Mouse (Mus musculus) CH12.LX (cell line): ENCODE results near the gene Gm21983. TPM values are rescaled to one million over a fixed set of nuclear protein-coding genes. Genes with fewer than 3 reads are reported as not detected.

Experiments used
- DNase-seq: peaks from one replicate; pipeline ENCODE4 v3.0.0-alpha.2; 2013; ENCODE audit errors: extremely low read depth
- H3K27ac ChIP-seq: 2 replicates; pipeline ENCODE4 v1.5.1; 2012; ENCODE audit warnings: low read depth, mild to moderate bottlenecking, control low read depth, moderate library complexity; ENCODE audit not compliant: insufficient read depth
- H3K27me3 ChIP-seq: replicated peaks from 2 replicates; pipeline ENCODE3; 2012; ENCODE audit warnings: inconsistent platforms
- H3K36me3 ChIP-seq, 2 experiments: replicated peaks in 1 of 2; 2 replicates each; pipeline versions ENCODE3 to v1.6.1; 2012; ENCODE audit warnings: inconsistent platforms in 1 of 2, low read length in 1 of 2, mild to moderate bottlenecking in 1 of 2, mixed read lengths in 1 of 2, moderate library complexity in 1 of 2; ENCODE audit not compliant: control insufficient read depth in 1 of 2, insufficient read depth in 1 of 2
- H3K4me1 ChIP-seq, 2 experiments: 2 replicates each; pipeline ENCODE4 v1.6.1; 2012; ENCODE audit warnings: inconsistent platforms in 1 of 2, moderate library complexity in 1 of 2; ENCODE audit not compliant: insufficient read depth in 2 of 2, control insufficient read depth in 1 of 2
- H3K4me2 ChIP-seq: 2 replicates; pipeline ENCODE4 v1.6.1; 2012; ENCODE audit warnings: low read depth, mild to moderate bottlenecking, control low read depth; ENCODE audit not compliant: poor library complexity, insufficient read depth, severe bottlenecking
- H3K4me3 ChIP-seq, 3 experiments: fragments of 150-350 bp in 1 of 3; sonication (generic) in 1 of 3; replicated peaks in 1 of 3; 2 replicates each; pipeline versions ENCODE3 to v1.5.1; 2011 to 2012; ENCODE audit warnings: low read depth in 2 of 3, low read length in 2 of 3, mild to moderate bottlenecking in 2 of 3, moderate library complexity in 2 of 3, control low read depth in 1 of 3, improper control_type of control experiment in 1 of 3, inconsistent platforms in 1 of 3, mixed read lengths in 1 of 3; ENCODE audit not compliant: poor library complexity in 1 of 3
- H3K79me2 ChIP-seq: replicated peaks from 2 replicates; pipeline ENCODE4 v1.6.1; 2012; ENCODE audit warnings: mild to moderate bottlenecking, moderate library complexity; ENCODE audit not compliant: control insufficient read depth, poor library complexity, insufficient read depth, severe bottlenecking; ENCODE audit errors: extremely low read depth
- H3K9ac ChIP-seq: 2 replicates; pipeline ENCODE4 v1.6.1; 2012; ENCODE audit warnings: low read depth, mild to moderate bottlenecking, control low read depth, moderate library complexity; ENCODE audit not compliant: insufficient read depth
- H3K9me3 ChIP-seq: replicated peaks from 2 replicates; pipeline ENCODE3; 2012; ENCODE audit warnings: low read length, inconsistent platforms, mixed read lengths
- BHLHE40 ChIP-seq: IDR thresholded peaks from 2 replicates; pipeline ENCODE4 v1.6.1; 2011; ENCODE audit warnings: mild to moderate bottlenecking, low read depth, low read length, improper control_type of control experiment
- CHD2 ChIP-seq: IDR thresholded peaks from 2 replicates; pipeline ENCODE4 v1.6.1; 2011; ENCODE audit warnings: low read length, improper control_type of control experiment
- CTCF ChIP-seq, 2 experiments: IDR thresholded peaks in 1 of 2; conservative IDR thresholded peaks in 1 of 2; 2 replicates each; pipeline ENCODE4 v1.5.1; 2011 to 2012; ENCODE audit warnings: low read depth in 2 of 2, low read length in 2 of 2, improper control_type of control experiment in 1 of 2, inconsistent platforms in 1 of 2, mild to moderate bottlenecking in 1 of 2, moderate library complexity in 1 of 2
- E2F4 ChIP-seq: IDR thresholded peaks from 2 replicates; pipeline ENCODE4 v1.6.1; 2011; ENCODE audit warnings: low read depth, low read length, improper control_type of control experiment; ENCODE audit not compliant: insufficient replicate concordance
- ELF1 ChIP-seq: IDR thresholded peaks from 2 replicates; pipeline ENCODE4 v1.6.1; 2014; ENCODE audit warnings: low read depth, mild to moderate bottlenecking, inconsistent platforms, low read length, improper control_type of control experiment
- ETS1 ChIP-seq: conservative IDR thresholded peaks from 2 replicates; pipeline ENCODE4 v1.6.1; 2012; ENCODE audit warnings: low read depth, mild to moderate bottlenecking, inconsistent platforms, low read length, improper control_type of control experiment, moderate library complexity
- GABPA ChIP-seq: IDR thresholded peaks from 2 replicates; pipeline ENCODE4 v1.6.1; 2012; ENCODE audit warnings: low read depth, low read length, improper control_type of control experiment, inconsistent platforms; ENCODE audit not compliant: insufficient replicate concordance
- IRF4 ChIP-seq: IDR thresholded peaks from 2 replicates; pipeline ENCODE4 v1.6.1; 2014; ENCODE audit warnings: low read depth, mild to moderate bottlenecking, inconsistent platforms, low read length, improper control_type of control experiment
- JUN ChIP-seq: IDR thresholded peaks from 2 replicates; pipeline ENCODE4 v1.6.1; 2011; ENCODE audit warnings: low read depth, mild to moderate bottlenecking, low read length, improper control_type of control experiment, moderate library complexity; ENCODE audit not compliant: insufficient read depth
- JUND ChIP-seq: conservative IDR thresholded peaks from 2 replicates; pipeline ENCODE4 v1.6.1; 2011; ENCODE audit warnings: low read depth, low read length, improper control_type of control experiment
- KAT2A ChIP-seq: IDR thresholded peaks from 2 replicates; pipeline ENCODE4 v1.6.1; 2012; ENCODE audit warnings: low read length, improper control_type of control experiment, inconsistent platforms; ENCODE audit not compliant: insufficient replicate concordance
- MAX ChIP-seq: IDR thresholded peaks from 2 replicates; pipeline ENCODE4 v1.6.1; 2011; ENCODE audit warnings: low read length, improper control_type of control experiment
- MAZ ChIP-seq: IDR thresholded peaks from 2 replicates; pipeline ENCODE4 v1.6.1; 2012; ENCODE audit warnings: low read depth, mild to moderate bottlenecking, inconsistent platforms, low read length, improper control_type of control experiment, moderate library complexity
- MEF2A ChIP-seq: IDR thresholded peaks from 2 replicates; pipeline ENCODE4 v1.6.1; 2014; ENCODE audit warnings: low read depth, mild to moderate bottlenecking, inconsistent platforms, low read length, improper control_type of control experiment, borderline replicate concordance
- MXI1 ChIP-seq: IDR thresholded peaks from 2 replicates; pipeline ENCODE4 v1.6.1; 2011; ENCODE audit warnings: mild to moderate bottlenecking, low read depth, low read length, improper control_type of control experiment
- MYC ChIP-seq: IDR thresholded peaks from 2 replicates; pipeline ENCODE4 v1.6.1; 2011; ENCODE audit warnings: low read depth, mild to moderate bottlenecking, improper control_type of control experiment, low read length
- NELFE ChIP-seq: IDR thresholded peaks from 2 replicates; pipeline ENCODE4 v1.6.1; 2011; ENCODE audit warnings: low read depth, low read length, improper control_type of control experiment
- PAX5 ChIP-seq: IDR thresholded peaks from 2 replicates; pipeline ENCODE4 v1.6.1; 2012; ENCODE audit warnings: low read length, inconsistent platforms, mixed read lengths
- POLR2A ChIP-seq: IDR thresholded peaks from 2 replicates; pipeline ENCODE4 v1.6.1; 2011; ENCODE audit warnings: low read depth, mild to moderate bottlenecking, improper control_type of control experiment, low read length
- SIN3A ChIP-seq: IDR thresholded peaks from 2 replicates; pipeline ENCODE4 v1.6.1; 2012; ENCODE audit warnings: low read length, improper control_type of control experiment, inconsistent platforms
- TBP ChIP-seq: conservative IDR thresholded peaks from 2 replicates; pipeline ENCODE4 v1.6.1; 2011; ENCODE audit warnings: low read depth, low read length, improper control_type of control experiment
- TCF12 ChIP-seq: IDR thresholded peaks from 2 replicates; pipeline ENCODE4 v1.6.1; 2014; ENCODE audit warnings: low read depth, mild to moderate bottlenecking, inconsistent platforms, low read length, improper control_type of control experiment
- UBTF ChIP-seq: IDR thresholded peaks from 2 replicates; pipeline ENCODE4 v1.6.1; 2012; ENCODE audit warnings: low read depth, mild to moderate bottlenecking, inconsistent platforms, low read length, improper control_type of control experiment, moderate library complexity
- USF1 ChIP-seq: IDR thresholded peaks from 2 replicates; pipeline ENCODE4 v1.6.1; 2014; ENCODE audit warnings: low read depth, mild to moderate bottlenecking, inconsistent platforms, low read length, improper control_type of control experiment
- ZMIZ1 ChIP-seq: IDR thresholded peaks from 2 replicates; pipeline ENCODE4 v1.6.1; 2012; ENCODE audit warnings: low read depth, mild to moderate bottlenecking, inconsistent platforms, low read length, improper control_type of control experiment
- dilution Hi-C: fragments of 300-500 bp; cut with MboI; formaldehyde crosslinking; loops from 2 replicates; pipeline ENCODE4 v1.14.3; 2020; ENCODE audit warnings: low sequenced_read_pairs; ENCODE audit not compliant: extremely low pct_unique_long_range_greater_than_20kb, extremely low pct_ligation_motif_present
- in situ Hi-C: fragments of 300-500 bp; cut with MboI; formaldehyde crosslinking; loops from 3 replicates; pipeline ENCODE4 v1.14.3; 2019; ENCODE audit warnings: low sequenced_read_pairs, low pct_ligation_motif_present, low pct_unique_long_range_greater_than_20kb, mixed read lengths
- polyA plus RNA-seq: library from polyadenylated mRNA; unstranded; fragments of >175 nt; gene quantifications from 2 replicates; pipeline ENCODE4 v1.2.1, GENCODE M21; 2012; ENCODE audit warnings: low read depth; ENCODE audit not compliant: insufficient read length
- total RNA-seq, 2 experiments: library from RNA; depleted of rRNA; stranded (reverse); fragments of 300-350 nt in 1 of 2; fragments of >200 nt in 1 of 2; gene quantifications; 2 replicates each; pipeline ENCODE4 v1.2.3; 2012 to 2014

Gene Gm21983
- total and polyA plus RNA-seq, 3 experiments, result 0.13 to 0.81 TPM; not detected in 1

DNA sequence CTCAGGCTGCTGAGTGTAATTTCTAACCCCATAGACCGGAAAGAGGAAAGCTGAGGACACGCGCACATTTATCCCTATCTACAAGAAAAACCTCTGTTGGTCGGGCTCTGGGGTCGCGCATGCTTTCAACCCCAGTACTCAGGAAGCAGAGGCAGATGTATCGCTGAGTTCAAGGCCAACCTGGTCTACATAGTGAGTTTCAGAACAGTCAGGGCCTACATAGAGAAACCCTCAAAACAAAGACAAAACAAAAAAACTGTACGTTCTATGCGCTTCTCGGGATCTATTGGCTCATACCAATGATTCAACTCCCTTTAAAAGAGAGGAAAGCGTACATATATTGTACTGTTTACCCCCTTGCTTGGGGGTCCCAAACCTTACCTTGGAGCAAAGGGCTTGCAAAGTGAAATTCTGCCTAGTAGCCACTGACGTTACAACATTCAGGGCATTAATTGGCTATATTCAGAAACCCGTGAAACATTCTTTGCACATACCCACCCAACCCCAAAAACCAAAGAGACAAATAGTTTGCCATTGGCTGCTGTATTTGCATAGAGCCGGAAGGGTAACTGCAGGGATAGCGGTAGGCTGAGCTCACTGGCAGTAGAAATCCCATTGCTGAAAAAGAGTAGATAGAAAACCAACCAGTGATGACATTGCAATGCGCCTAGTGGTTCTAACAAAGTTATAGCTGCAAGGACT lies 1.5 kb downstream of the Gm21983 start:
- Histone ChIP-seq H3K9me3 (no peaks in the 10 kb centered on the region), H3K79me2 (peaks cover 7% of the 10 kb centered on the region), H3K4me3 (peak overlapping the region; percentile 42 to 71 (median 67)), H3K36me3 (peaks cover 19 to 44% of the 10 kb centered on the region in 2 experiments), H3K4me2 (peak overlapping the region; percentile 68), H3K4me1 (peaks cover 3 to 43% of the 10 kb centered on the region in 2 experiments; a peak in 3 of 4 replicates), H3K27ac (peak overlapping the region; percentile 87), H3K9ac (peak overlapping the region; percentile 81), H3K27me3 (no peaks in the 10 kb centered on the region)
- no peak for TF ChIP-seq MAZ
- peak; percentile 91 for TF ChIP-seq CHD2
- TF ChIP-seq TCF12, result 0 out of 2 replicates have a peak, but pooled peaks have one; percentile 21
- TF ChIP-seq JUN, result no peak
- 0 out of 2 replicates have a peak, but pooled peaks have one; percentile 40 for TF ChIP-seq ELF1
- peak; percentile 80 for TF ChIP-seq TBP
- peak; percentile 43; the same call in 1 of the 2 replicates for TF ChIP-seq ETS1
- TF ChIP-seq SIN3A, result no peak; the same call in none of the 2 replicates
- TF ChIP-seq ZMIZ1, result peak; percentile 73; the same call in 1 of the 2 replicates
- 0 out of 2 replicates have a peak, but pooled peaks have one; percentile 10 for TF ChIP-seq MYC
- peak; percentile 20; the same call in 1 of the 2 replicates for TF ChIP-seq JUND
- no peak for TF ChIP-seq IRF4
- TF ChIP-seq POLR2A, result peak; percentile 39; the same call in 1 of the 2 replicates
- peak; percentile 20; the same call in 1 of the 2 replicates for TF ChIP-seq MEF2A
- TF ChIP-seq BHLHE40, result 0 out of 2 replicates have a peak, but pooled peaks have one; percentile 25
- TF ChIP-seq NELFE, result peak; percentile 51; the same call in 1 of the 2 replicates
- in situ Hi-C loops, result no loop called here
- dilution Hi-C loops, result no loop called here
- peak; percentile 92 for DNase-seq

DNA sequence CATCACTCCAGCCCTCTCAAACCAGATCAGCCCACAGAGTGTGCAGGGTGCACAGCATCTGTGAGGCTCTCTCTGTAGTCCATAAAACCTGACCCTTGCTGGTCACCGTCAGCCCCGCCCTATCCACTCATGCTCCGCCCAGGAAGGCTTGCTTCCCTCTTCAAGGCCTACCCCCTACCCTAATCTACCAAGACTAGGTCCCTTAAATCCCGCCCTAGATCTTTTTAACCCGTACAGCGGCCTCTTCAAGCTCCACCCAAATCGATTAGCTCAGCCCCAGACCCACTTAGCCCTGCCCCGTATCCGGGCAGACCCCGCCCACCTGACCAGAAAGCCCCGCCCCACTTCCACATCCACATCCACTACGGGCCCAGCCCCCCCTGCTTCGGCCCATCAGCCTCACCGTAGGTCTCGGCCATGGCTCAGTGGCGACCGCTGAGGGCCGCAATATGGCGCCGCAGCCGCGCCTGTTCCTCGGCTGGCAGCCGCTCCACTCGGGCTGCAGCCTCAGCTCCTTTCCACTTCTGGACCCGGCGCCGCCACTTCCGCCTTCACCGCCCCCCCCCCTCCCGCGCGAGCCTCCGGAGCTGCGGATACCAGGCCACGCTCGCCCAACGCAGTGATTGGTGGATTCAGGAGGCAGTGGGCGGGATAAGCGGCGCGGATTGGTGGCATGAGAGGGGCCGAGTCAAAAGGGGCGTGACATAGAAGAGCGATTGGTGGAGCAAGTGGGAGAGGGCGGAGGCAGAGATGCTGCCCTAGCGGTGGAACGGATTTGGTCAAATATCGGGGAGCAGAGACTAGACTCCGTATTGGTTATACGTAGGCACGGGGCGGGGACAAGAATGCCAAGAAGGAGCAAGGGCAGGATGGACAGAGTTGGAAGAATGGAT lies 2.3 kb downstream of the Gm21983 start, which contains the start of gene Rab4b:
Gene Rab4b (minus strand): TSS at position 573 of the 893 bp plus-strand sequence.
- Histone ChIP-seq H3K27me3 (no peaks in the 10 kb centered on the region), H3K9ac (peak within 1 kb of the TSS; percentile 94), H3K9me3 (no peaks in the 10 kb centered on the region), H3K4me3 (peak within 1 kb of the TSS; percentile 67 to 71 (median 68)), H3K27ac (peak within 1 kb of the TSS; percentile 90), H3K36me3 (peaks cover 23 to 47% of the 10 kb centered on the region in 2 experiments), H3K4me2 (peak within 1 kb of the TSS; percentile 97), H3K4me1 (peaks cover 3 to 51% of the 10 kb centered on the region in 2 experiments; a peak in 3 of 4 replicates), H3K79me2 (peaks cover 7% of the 10 kb centered on the region)
- TF ChIP-seq PAX5 (no peak), MYC (no peak), IRF4 (peak; percentile 28; the same call in 1 of the 2 replicates), CHD2 (peak; percentile 94), E2F4 (0 out of 2 replicates have a peak, but pooled peaks have one; percentile 50), KAT2A (no peak), SIN3A (no peak), USF1 (no peak), MAZ (peak; percentile 76), ELF1 (peak; percentile 96), UBTF (no peak), GABPA (no peak), MXI1 (peak; percentile 38; the same call in 1 of the 2 replicates), BHLHE40 (peak; percentile 12; the same call in 1 of the 2 replicates), CTCF (conservative IDR thresholded peaks at IDR 0.05 in 1 of 2, IDR thresholded peaks at IDR 0.05 in 1 of 2; ENCODE audit: low read depth in 2 of 2, low read length in 2 of 2) (0 out of 4 replicates have a peak, but pooled peaks of 1 of the 2 experiments have one; percentile 14), POLR2A (peak; percentile 58), TCF12 (peak; percentile 14; the same call in 1 of the 2 replicates), TBP (peak; percentile 60; the same call in 1 of the 2 replicates), MAX (0 out of 2 replicates have a peak, but pooled peaks have one; percentile 5), ZMIZ1 (peak; percentile 59; the same call in 1 of the 2 replicates)
- DNase-seq, result peak; percentile 99
- dilution Hi-C loops (no loop called here), in situ Hi-C loops (no loop called here)
